Mouse (Mus musculus): ENCODE data around the gene Sipa1l2. TPM values are rescaled to one million over a fixed set of nuclear protein-coding genes. Genes with fewer than 3 reads are reported as not detected.

Gene Sipa1l2
- polyA plus RNA-seq, 2 experiments: 0.47 to 0.69 TPM

DNA sequence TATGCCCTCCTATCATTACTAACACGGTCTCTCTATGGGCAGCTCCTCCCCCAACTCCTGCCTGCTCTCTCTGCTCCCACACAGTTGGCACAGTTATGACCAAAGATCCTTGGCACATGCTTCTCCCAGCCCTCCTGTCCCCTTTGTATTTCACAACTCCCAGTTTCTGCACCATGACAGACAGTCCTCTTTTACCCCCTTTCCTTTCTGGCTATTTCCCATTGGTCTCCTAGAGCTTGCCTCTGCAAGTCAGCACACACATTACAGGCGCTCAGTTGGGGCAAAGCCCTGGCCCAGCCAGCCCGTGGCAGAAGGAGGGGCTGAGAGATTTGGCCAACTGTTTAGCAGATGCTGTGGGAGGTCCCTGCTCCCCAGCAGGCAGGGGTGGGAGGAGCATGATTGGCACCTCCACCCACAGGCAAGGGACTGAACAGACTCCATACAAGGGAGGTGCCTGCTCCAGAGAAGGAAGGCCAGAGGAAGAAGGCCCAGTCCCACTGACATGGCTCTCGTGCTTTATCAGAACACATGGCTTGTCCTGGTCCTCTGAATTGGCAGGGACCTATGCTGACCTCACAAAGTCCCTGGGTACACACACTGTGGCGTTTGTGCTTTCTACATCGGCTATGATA, 184.0 kb downstream of the Sipa1l2 start:
- no peak for TF ChIP-seq CTCF (IDR thresholded peaks at IDR 0.05; ENCODE audit: low read depth)
- H3K4me1 ChIP-seq (replicated peaks; ENCODE audit: control insufficient read depth in 2 of 2, insufficient read depth in 2 of 2, low read length in 1 of 2): peaks cover 0 to 26% of the 10 kb centered on the region in 2 experiments; a peak in 2 of 4 replicates
- H3K4me3 ChIP-seq (ENCODE audit: insufficient read depth in 1 of 2, low read depth in 2 of 2, low read length in 2 of 2): no peak overlapping the region
- no peaks in the 10 kb centered on the region for H3K9me3 ChIP-seq (ENCODE audit: control insufficient read depth, low read length)
- H3K36me3 ChIP-seq (replicated peaks; ENCODE audit: control insufficient read depth, insufficient read depth, low read depth): no peaks in the 10 kb centered on the region
- DNase-seq (ENCODE audit: low read depth in 3 of 3, low spot score in 3 of 3) (no peak), ATAC-seq (ENCODE audit: insufficient read depth) (peak; percentile 49)
- no peaks in the 10 kb centered on the region for H3K27me3 ChIP-seq (ENCODE audit: control insufficient read depth, insufficient read depth, low read length)
- H3K4me2 ChIP-seq (ENCODE audit: low read depth): no peak overlapping the region
- WGBS (ENCODE audit: insufficient replicate concordance): 21% methylated on average over 6 of the region's 6 CpGs
- no peak overlapping the region for H3K27ac ChIP-seq
- no peak overlapping the region for H3K9ac ChIP-seq (replicated peaks)

DNA sequence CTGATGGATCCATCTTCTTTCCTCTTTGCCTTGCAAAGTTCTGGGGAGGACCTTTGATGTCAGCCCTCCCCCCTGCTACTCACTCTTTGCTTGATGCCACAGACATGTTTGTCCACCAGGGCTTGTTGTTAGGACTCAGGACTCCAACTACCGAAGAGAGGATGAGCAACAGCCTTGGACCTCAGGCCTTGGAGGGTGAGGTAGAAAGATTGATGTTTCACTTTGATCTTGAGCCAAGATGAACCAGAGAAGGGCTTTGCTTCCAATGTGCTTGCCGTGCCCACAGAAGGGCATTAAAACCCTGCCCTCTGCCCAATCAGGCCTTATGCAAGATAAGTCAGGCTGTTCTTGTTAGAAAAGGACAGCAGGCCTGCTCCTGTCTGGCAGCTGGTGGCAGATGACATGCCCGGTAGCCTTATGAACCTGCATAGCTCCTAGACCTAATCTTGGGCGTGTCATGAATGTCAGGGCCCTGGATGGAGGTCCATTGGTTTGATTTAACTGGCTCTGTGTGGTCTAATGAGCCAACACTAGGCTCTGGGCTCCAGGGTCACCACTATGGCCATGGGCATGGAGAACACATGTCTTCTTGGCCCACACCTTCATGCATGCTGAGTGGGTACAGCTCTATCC, 184.9 kb downstream of the Sipa1l2 start:
- Histone ChIP-seq H3K4me1 (replicated peaks; ENCODE audit: control insufficient read depth in 2 of 2, insufficient read depth in 2 of 2, low read length in 1 of 2) (peaks cover 0 to 25% of the 10 kb centered on the region in 2 experiments; a peak in 2 of 4 replicates), H3K36me3 (replicated peaks; ENCODE audit: control insufficient read depth, insufficient read depth, low read depth) (no peaks in the 10 kb centered on the region), H3K27ac (no peak overlapping the region), H3K4me3 (ENCODE audit: insufficient read depth in 1 of 2, low read depth in 2 of 2, low read length in 2 of 2) (no peak overlapping the region), H3K9ac (replicated peaks) (no peak overlapping the region), H3K27me3 (ENCODE audit: control insufficient read depth, insufficient read depth, low read length) (no peaks in the 10 kb centered on the region), H3K9me3 (ENCODE audit: control insufficient read depth, low read length) (no peaks in the 10 kb centered on the region), H3K4me2 (ENCODE audit: low read depth) (no peak overlapping the region)
- ATAC-seq (ENCODE audit: insufficient read depth): no peak
- TF ChIP-seq CTCF (IDR thresholded peaks at IDR 0.05; ENCODE audit: low read depth) (no peak), EP300 (IDR thresholded peaks at IDR 0.05; ENCODE audit: low read depth) (no peak)
- DNase-seq (ENCODE audit: low read depth in 3 of 3, low spot score in 3 of 3): no peak
- WGBS (ENCODE audit: insufficient replicate concordance): 60% methylated on average over 4 of the region's 4 CpGs

- Histone ChIP-seq H3K27ac (no peak overlapping the region), H3K4me1 (replicated peaks; ENCODE audit: control insufficient read depth in 2 of 2, insufficient read depth in 2 of 2, low read length in 1 of 2) (peaks cover 0 to 16% of the 10 kb centered on the region in 2 experiments; a peak in 2 of 4 replicates), H3K36me3 (replicated peaks; ENCODE audit: control insufficient read depth, insufficient read depth, low read depth) (no peaks in the 10 kb centered on the region), H3K27me3 (ENCODE audit: control insufficient read depth, insufficient read depth, low read length) (no peaks in the 10 kb centered on the region), H3K4me3 (ENCODE audit: insufficient read depth in 1 of 2, low read depth in 2 of 2, low read length in 2 of 2) (no peak overlapping the region), H3K9me3 (ENCODE audit: control insufficient read depth, low read length) (no peaks in the 10 kb centered on the region), H3K4me2 (ENCODE audit: low read depth) (no peak overlapping the region), H3K9ac (replicated peaks) (no peak overlapping the region)
- TF ChIP-seq CTCF (IDR thresholded peaks at IDR 0.05; ENCODE audit: low read depth): no peak
- TF ChIP-seq EP300 (IDR thresholded peaks at IDR 0.05; ENCODE audit: low read depth): no peak
- peak; percentile 63 for ATAC-seq (ENCODE audit: insufficient read depth)
- DNase-seq (ENCODE audit: low read depth in 3 of 3, low spot score in 3 of 3): peak; percentile 23 to 33 (median 28)
- WGBS (ENCODE audit: insufficient replicate concordance): 32% methylated on average over 3 of the region's 3 CpGs
Observed at GRCm38 (mm10) chr8:125381674-125382073, 187.9 kb downstream of the Sipa1l2 start.

DNA sequence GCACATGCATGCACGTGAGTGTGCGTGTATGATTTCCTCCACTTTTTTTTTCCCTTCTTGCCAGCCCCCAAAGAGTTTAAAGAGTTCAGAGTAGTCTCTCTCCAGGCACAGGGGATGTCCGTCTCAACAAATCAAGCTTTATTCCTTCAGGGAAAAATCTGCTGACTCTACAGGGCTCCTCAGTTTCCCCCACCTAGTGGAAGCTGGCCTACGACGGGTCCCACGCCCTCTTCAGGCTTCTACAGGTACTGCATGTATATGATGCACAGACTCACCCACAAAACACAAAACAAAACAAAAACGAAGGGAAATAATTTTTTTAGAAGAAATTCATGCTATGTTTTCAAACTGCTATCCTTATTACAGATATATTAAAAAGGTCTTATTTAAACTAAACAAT, 189.7 kb downstream of the Sipa1l2 start:
- no peak for DNase-seq (ENCODE audit: low read depth in 3 of 3, low spot score in 3 of 3)
- H3K9ac ChIP-seq (replicated peaks): no peak overlapping the region
- peaks cover 0 to 8% of the 10 kb centered on the region in 2 experiments; a peak in 2 of 4 replicates for H3K4me1 ChIP-seq (replicated peaks; ENCODE audit: control insufficient read depth in 2 of 2, insufficient read depth in 2 of 2, low read length in 1 of 2)
- H3K9me3 ChIP-seq (ENCODE audit: control insufficient read depth, low read length): no peaks in the 10 kb centered on the region
- no peak overlapping the region for H3K4me2 ChIP-seq (ENCODE audit: low read depth)
- 44% methylated on average over 7 of the region's 7 CpGs for WGBS (ENCODE audit: insufficient replicate concordance)
- H3K4me3 ChIP-seq (ENCODE audit: insufficient read depth in 1 of 2, low read depth in 2 of 2, low read length in 2 of 2): no peak overlapping the region
- H3K36me3 ChIP-seq (replicated peaks; ENCODE audit: control insufficient read depth, insufficient read depth, low read depth): no peaks in the 10 kb centered on the region
- H3K27me3 ChIP-seq (ENCODE audit: control insufficient read depth, insufficient read depth, low read length): no peaks in the 10 kb centered on the region
- TF ChIP-seq EP300 (IDR thresholded peaks at IDR 0.05; ENCODE audit: low read depth) (no peak), CTCF (IDR thresholded peaks at IDR 0.05; ENCODE audit: low read depth) (peak; percentile 32; the same call in 1 of the 2 replicates)
- H3K27ac ChIP-seq: no peak overlapping the region
- ATAC-seq (ENCODE audit: insufficient read depth): no peak

- DNase-seq (ENCODE audit: low read depth in 3 of 3, low spot score in 3 of 3) (no peak), ATAC-seq (ENCODE audit: insufficient read depth) (no peak)
- H3K27me3 ChIP-seq (ENCODE audit: control insufficient read depth, insufficient read depth, low read length): no peaks in the 10 kb centered on the region
- no peak overlapping the region for H3K4me2 ChIP-seq (ENCODE audit: low read depth)
- H3K4me3 ChIP-seq (ENCODE audit: insufficient read depth in 1 of 2, low read depth in 2 of 2, low read length in 2 of 2): no peak overlapping the region
- no peaks in the 10 kb centered on the region for H3K36me3 ChIP-seq (replicated peaks; ENCODE audit: control insufficient read depth, insufficient read depth, low read depth)
- TF ChIP-seq CTCF (IDR thresholded peaks at IDR 0.05; ENCODE audit: low read depth) (no peak), EP300 (IDR thresholded peaks at IDR 0.05; ENCODE audit: low read depth) (no peak)
- no peak overlapping the region for H3K9ac ChIP-seq (replicated peaks)
- H3K9me3 ChIP-seq (ENCODE audit: control insufficient read depth, low read length): no peaks in the 10 kb centered on the region
- H3K27ac ChIP-seq: no peak overlapping the region
- 69% methylated on average over 10 of the region's 10 CpGs for WGBS (ENCODE audit: insufficient replicate concordance)
- peaks cover 0 to 8% of the 10 kb centered on the region in 2 experiments; a peak in 2 of 4 replicates for H3K4me1 ChIP-seq (replicated peaks; ENCODE audit: control insufficient read depth in 2 of 2, insufficient read depth in 2 of 2, low read length in 1 of 2)
Observed at GRCm38 (mm10) chr8:125379156-125379555, 190.5 kb downstream of the Sipa1l2 start.
